Mouse (Mus musculus) MEL (cell line): ENCODE data around the gene Ckap5. TPM values are rescaled to one million over a fixed set of nuclear protein-coding genes. Genes with fewer than 3 reads are reported as not detected.

Experiments used
- DNase-seq: peaks from one replicate; pipeline ENCODE4 v3.0.0; 2011; ENCODE audit warnings: low read depth, low spot score
- H3K27ac ChIP-seq: 2 replicates; pipeline ENCODE4 v1.5.1; 2012; ENCODE audit warnings: low read depth, mild to moderate bottlenecking, control low read depth, low read length, moderate library complexity; ENCODE audit not compliant: control insufficient read depth
- H3K27me3 ChIP-seq, 2 experiments: fragments of 150-350 bp in 1 of 2; sonication (generic) in 1 of 2; 2 replicates each; pipeline ENCODE4 v1.6.1; 2012; ENCODE audit warnings: low read length in 2 of 2, mild to moderate bottlenecking in 2 of 2, improper control_type of control experiment in 1 of 2, moderate library complexity in 1 of 2; ENCODE audit not compliant: insufficient read depth in 2 of 2, control insufficient read depth in 1 of 2
- H3K36me3 ChIP-seq, 2 experiments: 2 replicates each; pipeline ENCODE4 v1.6.1; 2012 to 2014; ENCODE audit warnings: low read length in 2 of 2, improper control_type of control experiment in 1 of 2, inconsistent platforms in 1 of 2, mild to moderate bottlenecking in 1 of 2; ENCODE audit not compliant: insufficient read depth in 2 of 2, control insufficient read depth in 1 of 2
- H3K4me1 ChIP-seq, 2 experiments: fragments of 150-350 bp in 1 of 2; sonication (generic) in 1 of 2; 2 replicates each; pipeline ENCODE4 v1.6.1; 2012; ENCODE audit warnings: low read length in 2 of 2, improper control_type of control experiment in 1 of 2, mild to moderate bottlenecking in 1 of 2; ENCODE audit not compliant: insufficient read depth in 2 of 2, control insufficient read depth in 1 of 2
- H3K4me3 ChIP-seq, 2 experiments: fragments of 150-350 bp in 1 of 2; sonication (generic) in 1 of 2; 2 replicates each; pipeline ENCODE4 v1.5.1; 2012; ENCODE audit warnings: low read depth in 2 of 2, low read length in 2 of 2, mild to moderate bottlenecking in 2 of 2, moderate library complexity in 2 of 2, control low read depth in 1 of 2, improper control_type of control experiment in 1 of 2; ENCODE audit not compliant: control insufficient read depth in 1 of 2, insufficient read depth in 1 of 2
- H3K79me2 ChIP-seq: 2 replicates; pipeline ENCODE4 v1.6.1; 2012; ENCODE audit warnings: mild to moderate bottlenecking, low read length, moderate library complexity; ENCODE audit not compliant: control insufficient read depth, poor library complexity, insufficient read depth
- H3K9ac ChIP-seq: 2 replicates; pipeline ENCODE4 v1.6.1; 2012; ENCODE audit warnings: low read depth, mild to moderate bottlenecking, control low read depth, low read length, moderate library complexity; ENCODE audit not compliant: control insufficient read depth, poor library complexity, severe bottlenecking
- H3K9me3 ChIP-seq: fragments of 150-350 bp; sonication (generic); replicated peaks from 2 replicates; pipeline ENCODE4 v1.6.1; 2012; ENCODE audit warnings: mild to moderate bottlenecking, low read length, improper control_type of control experiment, moderate library complexity; ENCODE audit not compliant: insufficient read depth
- CTCF ChIP-seq, 3 experiments: IDR thresholded peaks in 2 of 3; conservative IDR thresholded peaks in 1 of 3; 2 replicates each; pipeline ENCODE4 v1.5.1; 2011 to 2012; ENCODE audit warnings: low read length in 3 of 3, low read depth in 2 of 3, mild to moderate bottlenecking in 2 of 3, improper control_type of control experiment in 1 of 3, inconsistent platforms in 1 of 3, mixed read lengths in 1 of 3, moderate library complexity in 1 of 3; ENCODE audit not compliant: control insufficient read depth in 1 of 3, insufficient read depth in 1 of 3, poor library complexity in 1 of 3, severe bottlenecking in 1 of 3
- E2F4 ChIP-seq: IDR thresholded peaks from 2 replicates; pipeline ENCODE4 v1.6.1; 2011; ENCODE audit warnings: low read depth, low read length, improper control_type of control experiment, borderline replicate concordance
- GABPA ChIP-seq: IDR thresholded peaks from 2 replicates; pipeline ENCODE4 v1.6.1; 2012; ENCODE audit warnings: low read depth, mild to moderate bottlenecking, inconsistent platforms, low read length, improper control_type of control experiment, moderate library complexity
- JUND ChIP-seq: IDR thresholded peaks from 2 replicates; pipeline ENCODE4 v1.6.1; 2011; ENCODE audit warnings: low read depth, mild to moderate bottlenecking, improper control_type of control experiment, low read length
- MAFK ChIP-seq: IDR thresholded peaks from 2 replicates; pipeline ENCODE4 v1.6.1; 2011; ENCODE audit warnings: low read depth, mild to moderate bottlenecking, low read length, improper control_type of control experiment, borderline replicate concordance
- MAX ChIP-seq: IDR thresholded peaks from 2 replicates; pipeline ENCODE4 v1.6.1; 2011; ENCODE audit warnings: low read length, improper control_type of control experiment
- MAZ ChIP-seq: IDR thresholded peaks from 2 replicates; pipeline ENCODE4 v1.6.1; 2012; ENCODE audit warnings: low read depth, mild to moderate bottlenecking, inconsistent platforms, low read length, improper control_type of control experiment
- MXI1 ChIP-seq: IDR thresholded peaks from 2 replicates; pipeline ENCODE4 v1.6.1; 2011; ENCODE audit warnings: mild to moderate bottlenecking, low read depth, low read length, improper control_type of control experiment
- POLR2A ChIP-seq, 2 experiments: IDR thresholded peaks; 2 replicates each; pipeline ENCODE4 v1.6.1; 2011 to 2012; ENCODE audit warnings: low read length in 2 of 2, mild to moderate bottlenecking in 2 of 2, control low read depth in 1 of 2, improper control_type of control experiment in 1 of 2, low read depth in 1 of 2, moderate library complexity in 1 of 2; ENCODE audit not compliant: control insufficient read depth in 1 of 2, insufficient read depth in 1 of 2, poor library complexity in 1 of 2
- POLR2AphosphoS2 ChIP-seq: IDR thresholded peaks from 2 replicates; pipeline ENCODE4 v1.6.1; 2011; ENCODE audit warnings: low read length, improper control_type of control experiment
- RAD21 ChIP-seq: IDR thresholded peaks from 2 replicates; pipeline ENCODE4 v1.6.1; 2011; ENCODE audit warnings: mild to moderate bottlenecking, low read depth, low read length, improper control_type of control experiment
- SIN3A ChIP-seq: IDR thresholded peaks from 2 replicates; pipeline ENCODE4 v1.6.1; 2012; ENCODE audit warnings: low read length, improper control_type of control experiment, inconsistent platforms
- TBP ChIP-seq: IDR thresholded peaks from 2 replicates; pipeline ENCODE4 v1.8.0; 2011; ENCODE audit warnings: low read depth, low read length, improper control_type of control experiment
- TCF12 ChIP-seq: IDR thresholded peaks from 2 replicates; pipeline ENCODE4 v1.6.1; 2014; ENCODE audit warnings: low read depth, mild to moderate bottlenecking, inconsistent platforms, low read length, improper control_type of control experiment, moderate library complexity
- ZC3H11A ChIP-seq: IDR thresholded peaks from 2 replicates; pipeline ENCODE4 v1.6.1; 2012; ENCODE audit warnings: low read depth, mild to moderate bottlenecking, inconsistent platforms, low read length, improper control_type of control experiment
- ZKSCAN1 ChIP-seq: IDR thresholded peaks from 2 replicates; pipeline ENCODE4 v1.6.1; 2012; ENCODE audit warnings: low read depth, mild to moderate bottlenecking, inconsistent platforms, low read length, improper control_type of control experiment, moderate library complexity
- ZMIZ1 ChIP-seq: IDR thresholded peaks from 2 replicates; pipeline ENCODE4 v1.6.1; 2012; ENCODE audit warnings: low read depth, mild to moderate bottlenecking, inconsistent platforms, low read length, improper control_type of control experiment, moderate library complexity
- ZNF384 ChIP-seq: IDR thresholded peaks from 2 replicates; pipeline ENCODE4 v1.6.1; 2012; ENCODE audit warnings: low read depth, mild to moderate bottlenecking, inconsistent platforms, low read length, improper control_type of control experiment
- polyA plus RNA-seq, 2 experiments: library from polyadenylated mRNA; stranded (reverse) in 1 of 2; unstranded in 1 of 2; fragments of >175 nt in 1 of 2; fragments of >200 nt in 1 of 2; gene quantifications; 2 replicates each; pipeline versions ENCODE4 v1.2.1 to v1.2.4; 2012; ENCODE audit warnings: low replicate concordance in 2 of 2, low read depth in 1 of 2; ENCODE audit not compliant: insufficient read length in 2 of 2, insufficient read depth in 1 of 2, missing spikeins in 1 of 2
- total RNA-seq: library from RNA; depleted of rRNA; stranded (reverse); fragments of 300-350 nt; gene quantifications from 2 replicates; pipeline ENCODE4 v1.2.3, GENCODE M21; 2012

Gene Ckap5
- total and polyA plus RNA-seq, 3 experiments = 44.0 to 57.1 (median 45.3) TPM

DNA sequence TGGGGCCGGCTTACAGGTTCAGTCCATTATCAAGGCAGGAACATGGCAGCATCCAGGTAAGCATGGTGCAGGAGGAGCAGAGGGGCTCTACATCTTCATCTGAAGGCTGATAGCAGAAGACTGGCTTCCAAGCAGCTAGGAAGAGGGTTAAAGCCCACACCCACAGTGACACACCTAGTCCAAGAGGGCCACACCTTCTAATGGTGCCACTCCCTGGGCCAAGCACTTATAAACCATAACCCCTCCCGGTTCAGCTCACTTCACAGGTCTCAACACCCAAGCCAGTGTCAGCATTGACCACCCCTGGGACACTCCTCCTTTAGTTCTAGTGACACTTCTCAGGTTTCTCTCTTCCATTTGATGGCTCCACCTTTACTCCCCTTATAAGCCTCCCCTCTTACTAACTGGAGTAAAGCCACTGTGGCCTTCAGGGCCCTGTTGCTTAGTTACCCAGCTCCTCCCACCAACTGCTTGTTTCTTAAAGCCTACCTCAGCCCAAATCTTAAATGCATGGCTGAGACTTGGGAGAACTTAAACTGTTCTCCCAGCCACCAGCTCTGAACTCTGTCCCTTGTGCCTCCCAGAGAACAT is 116.4 kb downstream of the Ckap5 start (continued):
- TF ChIP-seq TBP = no peak
- no peak for TF ChIP-seq RAD21
- TF ChIP-seq SIN3A = no peak

DNA sequence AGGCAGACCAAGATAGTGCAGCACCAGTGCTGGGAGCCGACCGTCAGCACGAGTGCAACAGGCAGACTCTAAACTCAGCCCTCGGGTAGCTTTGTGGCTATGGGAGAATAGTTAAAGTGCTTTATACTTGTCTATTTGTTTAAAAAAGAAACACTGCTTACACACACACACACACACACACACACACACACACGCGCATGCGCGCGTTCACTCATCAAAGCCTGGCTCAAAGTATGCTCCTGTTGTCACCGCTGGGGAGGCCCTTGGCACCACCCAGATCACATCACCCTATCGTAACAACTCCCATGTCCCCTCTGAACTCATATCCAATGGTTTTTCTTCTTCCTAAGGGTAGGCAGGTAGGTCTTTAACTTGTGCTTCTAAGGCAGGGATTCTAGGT is 117.5 kb downstream of the Ckap5 start:
- Histone ChIP-seq H3K79me2 (peaks cover 9% of the 10 kb centered on the region), H3K27ac (no peak overlapping the region), H3K4me1 (peaks cover 0 to 3% of the 10 kb centered on the region in 2 experiments; a peak in 2 of 4 replicates), H3K27me3 (no peaks in the 10 kb centered on the region), H3K36me3 (peaks cover 0 to 4% of the 10 kb centered on the region in 2 experiments), H3K9me3 (no peaks in the 10 kb centered on the region), H3K9ac (no peak overlapping the region), H3K4me3 (no peak overlapping the region)
- TF ChIP-seq MAX = no peak
- TF ChIP-seq TCF12 = no peak
- TF ChIP-seq MAZ = no peak
- no peak for TF ChIP-seq GABPA
- TF ChIP-seq ZKSCAN1 = no peak
- TF ChIP-seq JUND = no peak
- TF ChIP-seq ZNF384 = no peak
- no peak for TF ChIP-seq E2F4
- no peak for TF ChIP-seq ZMIZ1
- no peak for TF ChIP-seq MAFK
- no peak for TF ChIP-seq POLR2AphosphoS2
- no peak for TF ChIP-seq SIN3A
- TF ChIP-seq ZC3H11A = no peak
- no peak for DNase-seq

DNA sequence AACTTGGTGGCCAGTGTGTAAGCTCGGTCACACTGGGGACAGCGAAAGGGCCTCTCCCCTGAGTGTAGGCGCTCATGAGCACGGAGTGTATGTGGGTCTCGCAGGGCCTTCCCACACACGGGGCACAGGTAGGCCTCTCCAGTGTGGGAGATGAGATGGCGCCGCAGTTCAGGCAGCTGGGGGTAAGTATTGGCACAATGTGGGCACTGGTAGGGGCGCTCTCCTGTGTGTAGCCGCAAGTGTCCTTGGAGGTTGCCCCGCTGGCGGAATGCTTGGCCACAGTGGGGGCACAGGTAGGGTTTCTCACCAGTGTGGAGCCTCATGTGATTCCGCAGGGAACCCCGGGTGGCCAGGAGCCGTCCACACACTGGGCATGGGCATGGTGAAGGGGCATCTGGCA is 118.8 kb downstream of the Ckap5 start:
- peaks cover 0 to 4% of the 10 kb centered on the region in 2 experiments for H3K36me3 ChIP-seq
- no peak overlapping the region for H3K9ac ChIP-seq
- DNase-seq = no peak
- no peak overlapping the region for H3K27ac ChIP-seq
- no peaks in the 10 kb centered on the region for H3K9me3 ChIP-seq
- H3K79me2 ChIP-seq = peaks cover 17% of the 10 kb centered on the region
- peaks cover 0 to 3% of the 10 kb centered on the region in 2 experiments; a peak in 2 of 4 replicates for H3K4me1 ChIP-seq
- H3K4me3 ChIP-seq = no peak overlapping the region
- no peak for TF ChIP-seq ZKSCAN1
- TF ChIP-seq E2F4 = no peak
- TF ChIP-seq MXI1 = no peak
- no peak for TF ChIP-seq POLR2AphosphoS2
- no peak for TF ChIP-seq CTCF (IDR thresholded peaks at IDR 0.05 in 2 of 3, conservative IDR thresholded peaks at IDR 0.05 in 1 of 3; ENCODE audit: control insufficient read depth in 1 of 3, insufficient read depth in 1 of 3, low read depth in 2 of 3, low read length in 3 of 3, poor library complexity in 1 of 3, severe bottlenecking in 1 of 3)
- no peak for TF ChIP-seq MAZ
- TF ChIP-seq MAFK = no peak
- TF ChIP-seq POLR2A (IDR thresholded peaks at IDR 0.05; ENCODE audit: control insufficient read depth in 1 of 2, insufficient read depth in 1 of 2, low read depth in 1 of 2, low read length in 2 of 2, poor library complexity in 1 of 2) = no peak
- no peaks in the 10 kb centered on the region for H3K27me3 ChIP-seq
